Mouse (Mus musculus): ENCODE results near the gene Ssbp1.

Ssbp1 gene

GRCm38 (mm10) chr6:40470916-40471719, at the start of gene Ssbp1:
Gene Ssbp1, plus strand, starts transcription at chr6:40471352.
- peak; percentile 84 for DNase-seq (ENCODE audit: low read depth)

- no peak for DNase-seq (ENCODE audit: low read depth)
These were observed 48.1 kb upstream of the Ssbp1 start for GRCm38 (mm10) chr6:40423013-40423412.

- peak; percentile 13 for DNase-seq (ENCODE audit: low read depth)
These were observed 47.4 kb upstream of the Ssbp1 start for GRCm38 (mm10) chr6:40423774-40424173.

- DNase-seq (ENCODE audit: low read depth) = no peak
These were observed 43.7 kb upstream of the Ssbp1 start for GRCm38 (mm10) chr6:40427441-40427840.

GRCm38 (mm10) chr6:40428696-40429095, 42.5 kb upstream of the Ssbp1 start:
- no peak for DNase-seq (ENCODE audit: low read depth)

- no peak for DNase-seq (ENCODE audit: low read depth)
These were observed 41.6 kb upstream of the Ssbp1 start for GRCm38 (mm10) chr6:40429521-40429931.

GRCm38 (mm10) chr6:40430251-40430650, 40.9 kb upstream of the Ssbp1 start:
- no peak for DNase-seq (ENCODE audit: low read depth)

- no peak for DNase-seq (ENCODE audit: low read depth)
These were observed 40.3 kb upstream of the Ssbp1 start for GRCm38 (mm10) chr6:40430878-40431277.

- DNase-seq (ENCODE audit: low read depth) = no peak
These were observed 39.8 kb upstream of the Ssbp1 start for GRCm38 (mm10) chr6:40431356-40431755.

- no peak for DNase-seq (ENCODE audit: low read depth)
These were observed 39.3 kb upstream of the Ssbp1 start for GRCm38 (mm10) chr6:40431812-40432211.

GRCm38 (mm10) chr6:40432346-40433275, 38.5 kb upstream of the Ssbp1 start:
- DNase-seq (ENCODE audit: low read depth) = no peak

GRCm38 (mm10) chr6:40434697-40435096, 36.5 kb upstream of the Ssbp1 start:
- DNase-seq (ENCODE audit: low read depth) = no peak

- no peak for DNase-seq (ENCODE audit: low read depth)
These were observed 35.8 kb upstream of the Ssbp1 start for GRCm38 (mm10) chr6:40435151-40436046.

GRCm38 (mm10) chr6:40436047-40436483, 35.1 kb upstream of the Ssbp1 start, which contains the start of gene E330009J07Rik:
Gene E330009J07Rik, minus strand, starts transcription at chr6:40436135.
- DNase-seq (ENCODE audit: low read depth) = no peak

- no peak for DNase-seq (ENCODE audit: low read depth)
These were observed 32.2 kb upstream of the Ssbp1 start, which contains the start of gene Wee2 for GRCm38 (mm10) chr6:40438936-40439335. Gene Wee2, plus strand, starts transcription at chr6:40439088.

- no peak for DNase-seq (ENCODE audit: low read depth)
These were observed 31.4 kb upstream of the Ssbp1 start for GRCm38 (mm10) chr6:40439731-40440130.

GRCm38 (mm10) chr6:40441276-40441675, 29.9 kb upstream of the Ssbp1 start:
- DNase-seq (ENCODE audit: low read depth) = no peak

- DNase-seq (ENCODE audit: low read depth) = no peak
These were observed 29.4 kb upstream of the Ssbp1 start for GRCm38 (mm10) chr6:40441755-40442154.

GRCm38 (mm10) chr6:40443281-40443928, 27.7 kb upstream of the Ssbp1 start:
- no peak for DNase-seq (ENCODE audit: low read depth)

- DNase-seq (ENCODE audit: low read depth) = no peak
These were observed 22.5 kb upstream of the Ssbp1 start for GRCm38 (mm10) chr6:40448626-40449025.

GRCm38 (mm10) chr6:40454436-40455041, 16.6 kb upstream of the Ssbp1 start:
- DNase-seq (ENCODE audit: low read depth) = no peak

Measured in fibroblast of lung, adult 2 months (primary cell).